Mouse (Mus musculus) hindbrain, embryonic 11.5 days (tissue): ENCODE measurements at regions not wholly inside any gene's neighbourhood (a gene's known extent, or its start where the extent isn't known, plus 50 kb on each side); places are given as distances from the start of the nearest gene placed in this dataset.

Source experiments
- ATAC-seq: fragments of 200-750 bp; cut with Nextera tagmentation; 2 replicates; pipeline ENCODE4 v1.8.0; 2017; ENCODE audit warnings: mild to moderate bottlenecking, moderate TSS enrichment, moderate library complexity; ENCODE audit not compliant: low FRiP score
- DNase-seq: peaks from one replicate; pipeline ENCODE4 v3.0.0-alpha.2; 2015; ENCODE audit warnings: low spot score
- H3K27ac ChIP-seq: fragments of 300-500 bp; sonication (generic); 2 replicates; pipeline ENCODE4 v1.5.1; 2014; ENCODE audit warnings: mild to moderate bottlenecking, low read depth, low read length
- H3K27me3 ChIP-seq: fragments of 300-500 bp; sonication (generic); 2 replicates; pipeline ENCODE4 v1.6.1; 2014; ENCODE audit warnings: mild to moderate bottlenecking, low read length, moderate library complexity, mixed read lengths; ENCODE audit not compliant: control insufficient read depth, insufficient read depth
- H3K36me3 ChIP-seq: fragments of 300-500 bp; sonication (generic); 2 replicates; pipeline ENCODE4 v1.6.1; 2014; ENCODE audit warnings: mild to moderate bottlenecking, low read length, moderate library complexity, mixed read lengths; ENCODE audit not compliant: control insufficient read depth, insufficient read depth
- H3K4me1 ChIP-seq: fragments of 300-500 bp; sonication (generic); replicated peaks from 2 replicates; pipeline ENCODE4 v1.6.1; 2014; ENCODE audit warnings: low read length, mixed read lengths; ENCODE audit not compliant: control insufficient read depth, insufficient read depth
- H3K4me2 ChIP-seq: fragments of 300-500 bp; sonication (generic); replicated peaks from 2 replicates; pipeline ENCODE4 v1.6.1; 2014; ENCODE audit warnings: mild to moderate bottlenecking, low read depth, low read length
- H3K4me3 ChIP-seq: fragments of 300-500 bp; sonication (generic); 2 replicates; pipeline ENCODE4 v1.5.1; 2014; ENCODE audit warnings: low read depth, low read length
- H3K9ac ChIP-seq: fragments of 300-500 bp; sonication (generic); 2 replicates; pipeline ENCODE4 v1.6.1; 2014; ENCODE audit warnings: low read depth, low read length
- H3K9me3 ChIP-seq: fragments of 300-500 bp; sonication (generic); 2 replicates; pipeline ENCODE4 v1.6.1; 2016; ENCODE audit warnings: low read length; ENCODE audit not compliant: control insufficient read depth
- WGBS: fragments of 180-500 bp; shearing (Covaris S2); extraction: QIAGEN DNeasy Blood & Tissue Kit; methylation state at CpG from one replicate; pipeline ENCODE4 v1.1.7; 2014; 5-methylcytosine and 5-hydroxymethylcytosine counted together

GRCm38 (mm10) chr7:73593645-73594385, 52.2 kb upstream of the Chd2 start:
- Histone ChIP-seq H3K27ac (no peak overlapping the region; the same call in 1 of the 2 replicates), H3K36me3 (no peaks in the 10 kb centered on the region), H3K27me3 (no peaks in the 10 kb centered on the region), H3K9me3 (no peaks in the 10 kb centered on the region), H3K4me3 (no peak overlapping the region), H3K4me1 (0 out of 2 replicates have a peak, but pooled peaks cover 2% of the 10 kb centered on the region), H3K4me2 (no peak overlapping the region), H3K9ac (no peak overlapping the region)
- 73% methylated on average over 17 of the region's 17 CpGs for WGBS
- DNase-seq (peak; percentile 8), ATAC-seq (no peak)

- Histone ChIP-seq H3K36me3 (no peaks in the 10 kb centered on the region), H3K27me3 (no peaks in the 10 kb centered on the region), H3K27ac (no peak overlapping the region), H3K9me3 (no peaks in the 10 kb centered on the region), H3K9ac (no peak overlapping the region), H3K4me1 (0 out of 2 replicates have a peak, but pooled peaks cover 2% of the 10 kb centered on the region), H3K4me3 (no peak overlapping the region), H3K4me2 (no peak overlapping the region)
- DNase-seq: no peak
- WGBS: 87% methylated on average over 5 of the region's 5 CpGs
- ATAC-seq: no peak
Observed at GRCm38 (mm10) chr7:73592857-73593256, 51.2 kb upstream of the Chd2 start.
